Mouse (Mus musculus): ENCODE measurements around the gene Prok1. TPM values are rescaled to one million over a fixed set of nuclear protein-coding genes. Genes with fewer than 3 reads are reported as not detected.

Gene Prok1
- polyA plus RNA-seq, 1 experiment from 2014 or later = not detected

DNA sequence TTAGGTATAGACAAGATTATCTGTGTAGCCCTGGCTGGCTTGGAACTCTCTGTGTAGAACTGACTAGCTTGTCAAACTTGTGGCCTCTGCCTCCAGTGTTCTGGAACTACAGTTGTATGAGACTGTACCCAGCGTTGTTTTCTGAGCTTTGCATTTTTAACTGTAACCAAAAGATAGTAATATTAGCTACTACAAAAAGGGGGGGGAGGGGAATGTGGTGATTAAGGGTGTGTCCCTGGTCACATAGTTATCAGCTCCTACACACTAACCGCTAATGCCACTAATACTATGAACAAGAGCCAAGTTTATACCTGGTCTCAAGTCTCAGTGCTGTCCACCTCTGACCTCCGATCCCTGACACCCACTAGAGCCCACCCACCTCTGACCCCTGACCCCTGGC, 32.9 kb upstream of the Prok1 start:
- ATAC-seq (ENCODE audit: insufficient number of reproducible peaks, insufficient read depth, low FRiP score, low read depth) = no peak
- Histone ChIP-seq H3K4me3 (ENCODE audit: low read depth, low read length) (no peak overlapping the region), H3K36me3 (ENCODE audit: control insufficient read depth, insufficient read depth, low read length) (no peaks in the 10 kb centered on the region), H3K4me1 (ENCODE audit: control insufficient read depth, insufficient read depth, low read length) (no peaks in the 10 kb centered on the region), H3K27ac (ENCODE audit: low read length) (no peak overlapping the region), H3K9me3 (ENCODE audit: control insufficient read depth, low read depth, low read length) (no peaks in the 10 kb centered on the region), H3K27me3 (ENCODE audit: control insufficient read depth, insufficient read depth, low read length) (no peaks in the 10 kb centered on the region), H3K4me2 (replicated peaks; ENCODE audit: low read depth, low read length) (no peak overlapping the region), H3K9ac (replicated peaks; ENCODE audit: low read depth, low read length) (no peak overlapping the region)
- 87% methylated on average over 3 of the region's 3 CpGs for WGBS

DNA sequence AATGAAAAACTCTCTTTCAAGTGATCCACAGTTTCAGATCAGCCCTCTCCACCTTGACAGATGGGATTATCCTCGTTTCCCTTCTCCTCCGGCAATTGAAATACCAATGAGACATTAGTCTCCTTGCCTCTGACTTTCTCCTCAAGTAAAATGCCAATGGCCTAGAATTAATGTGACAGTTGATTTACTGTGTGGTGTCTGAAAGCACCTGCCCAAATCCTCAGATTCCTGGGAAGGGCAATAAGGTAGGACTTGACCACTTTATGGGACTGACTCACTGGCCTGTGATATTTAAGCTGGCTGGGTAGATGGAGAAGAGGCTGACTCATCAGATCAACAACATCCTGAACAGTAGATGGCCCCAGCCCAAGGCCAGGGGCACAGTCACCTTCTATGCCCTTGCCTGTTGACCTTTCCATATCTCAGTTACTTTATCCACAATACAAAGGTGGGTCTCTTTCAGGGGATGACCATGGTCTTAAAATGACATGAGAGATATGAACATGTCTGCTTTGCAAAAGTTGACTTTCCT, 27.4 kb upstream of the Prok1 start:
- Histone ChIP-seq H3K36me3 (ENCODE audit: control insufficient read depth, insufficient read depth, low read length) (no peaks in the 10 kb centered on the region), H3K4me1 (ENCODE audit: control insufficient read depth, insufficient read depth, low read length) (no peaks in the 10 kb centered on the region), H3K9ac (replicated peaks; ENCODE audit: low read depth, low read length) (no peak overlapping the region), H3K4me2 (replicated peaks; ENCODE audit: low read depth, low read length) (no peak overlapping the region), H3K27ac (ENCODE audit: low read length) (no peak overlapping the region), H3K4me3 (ENCODE audit: low read depth, low read length) (no peak overlapping the region), H3K9me3 (ENCODE audit: control insufficient read depth, low read depth, low read length) (no peaks in the 10 kb centered on the region), H3K27me3 (ENCODE audit: control insufficient read depth, insufficient read depth, low read length) (no peaks in the 10 kb centered on the region)
- no peak for ATAC-seq (ENCODE audit: insufficient number of reproducible peaks, insufficient read depth, low FRiP score, low read depth)
- WGBS = 27% methylated on average over 2 of the region's 2 CpGs

DNA sequence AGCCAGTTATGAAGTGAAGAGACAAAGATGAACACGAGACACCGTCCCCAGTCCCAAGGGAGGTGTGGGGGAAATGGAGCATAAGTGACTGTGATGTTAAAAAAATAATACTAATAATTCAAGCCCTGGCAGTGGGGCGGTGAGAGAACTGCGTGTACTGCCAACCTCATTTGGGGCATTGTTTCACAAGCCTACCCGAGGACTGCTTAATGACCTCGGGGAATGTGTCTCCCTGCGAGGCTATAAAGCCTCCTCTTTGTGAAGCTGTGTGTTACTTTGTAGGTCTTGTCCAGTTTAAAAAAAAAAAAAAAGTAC, 22.3 kb upstream of the Prok1 start:
- Histone ChIP-seq H3K4me3 (ENCODE audit: low read depth, low read length) (no peak overlapping the region), H3K4me2 (replicated peaks; ENCODE audit: low read depth, low read length) (no peak overlapping the region), H3K9me3 (ENCODE audit: control insufficient read depth, low read depth, low read length) (no peaks in the 10 kb centered on the region), H3K4me1 (ENCODE audit: control insufficient read depth, insufficient read depth, low read length) (0 out of 2 replicates have a peak, but pooled peaks cover 5% of the 10 kb centered on the region), H3K27me3 (ENCODE audit: control insufficient read depth, insufficient read depth, low read length) (no peaks in the 10 kb centered on the region), H3K36me3 (ENCODE audit: control insufficient read depth, insufficient read depth, low read length) (no peaks in the 10 kb centered on the region), H3K27ac (ENCODE audit: low read length) (peak overlapping the region; percentile 45; the same call in 1 of the 2 replicates), H3K9ac (replicated peaks; ENCODE audit: low read depth, low read length) (no peak overlapping the region)
- ATAC-seq (ENCODE audit: insufficient number of reproducible peaks, insufficient read depth, low FRiP score, low read depth) = no peak
- 54% methylated on average over 7 of the region's 7 CpGs for WGBS

DNA sequence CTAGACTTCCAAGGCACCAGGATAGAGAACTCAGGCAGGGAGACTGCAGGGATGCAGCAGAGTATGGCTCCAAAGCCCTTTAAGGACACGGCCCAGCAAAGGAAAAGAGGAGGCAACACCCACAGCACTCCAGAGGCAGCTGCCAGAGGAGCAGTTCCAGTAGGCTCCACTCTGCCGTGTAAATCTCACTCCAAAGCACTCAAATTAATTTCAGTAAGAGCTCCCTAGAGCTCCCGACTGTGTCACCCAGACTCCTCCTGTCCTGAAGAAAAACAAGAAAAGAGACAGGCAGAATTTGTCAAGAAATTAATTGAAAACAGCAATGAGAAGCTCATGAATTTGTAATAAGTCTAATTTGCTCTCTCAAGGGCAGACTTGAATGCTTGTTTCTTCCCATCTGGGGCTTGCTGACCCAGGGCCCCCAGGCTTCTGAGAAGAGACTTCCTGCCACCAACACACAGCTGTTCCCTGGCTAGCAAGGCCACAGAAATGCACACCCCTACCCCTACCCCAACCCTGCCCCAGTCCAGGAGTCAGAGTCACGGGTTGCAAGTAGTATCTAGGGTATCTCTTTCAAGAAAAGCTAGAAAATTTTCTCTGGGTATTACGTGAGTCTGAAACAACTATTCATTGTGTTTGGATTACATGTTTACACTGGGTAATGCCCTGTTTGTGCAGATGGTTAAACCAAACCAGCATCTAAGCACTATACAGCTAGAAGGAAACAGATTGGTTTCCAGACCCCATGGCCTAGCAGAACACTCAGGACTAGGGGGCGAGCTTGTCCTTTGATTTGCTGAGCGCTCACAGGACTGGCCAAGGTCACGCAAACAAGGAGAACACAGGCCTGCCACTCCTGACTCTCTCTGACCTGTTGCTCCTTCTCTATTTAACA, 21.7 kb upstream of the Prok1 start:
- Histone ChIP-seq H3K27ac (ENCODE audit: low read length) (peak overlapping the region; percentile 45; the same call in 1 of the 2 replicates), H3K27me3 (ENCODE audit: control insufficient read depth, insufficient read depth, low read length) (no peaks in the 10 kb centered on the region), H3K36me3 (ENCODE audit: control insufficient read depth, insufficient read depth, low read length) (no peaks in the 10 kb centered on the region), H3K4me1 (ENCODE audit: control insufficient read depth, insufficient read depth, low read length) (0 out of 2 replicates have a peak, but pooled peaks cover 5% of the 10 kb centered on the region), H3K9me3 (ENCODE audit: control insufficient read depth, low read depth, low read length) (no peaks in the 10 kb centered on the region), H3K9ac (replicated peaks; ENCODE audit: low read depth, low read length) (no peak overlapping the region), H3K4me3 (ENCODE audit: low read depth, low read length) (no peak overlapping the region), H3K4me2 (replicated peaks; ENCODE audit: low read depth, low read length) (no peak overlapping the region)
- 37% methylated on average over 8 of the region's 8 CpGs for WGBS
- ATAC-seq (ENCODE audit: insufficient number of reproducible peaks, insufficient read depth, low FRiP score, low read depth) = 0 out of 2 replicates have a peak, but pooled peaks have one; percentile 42

DNA sequence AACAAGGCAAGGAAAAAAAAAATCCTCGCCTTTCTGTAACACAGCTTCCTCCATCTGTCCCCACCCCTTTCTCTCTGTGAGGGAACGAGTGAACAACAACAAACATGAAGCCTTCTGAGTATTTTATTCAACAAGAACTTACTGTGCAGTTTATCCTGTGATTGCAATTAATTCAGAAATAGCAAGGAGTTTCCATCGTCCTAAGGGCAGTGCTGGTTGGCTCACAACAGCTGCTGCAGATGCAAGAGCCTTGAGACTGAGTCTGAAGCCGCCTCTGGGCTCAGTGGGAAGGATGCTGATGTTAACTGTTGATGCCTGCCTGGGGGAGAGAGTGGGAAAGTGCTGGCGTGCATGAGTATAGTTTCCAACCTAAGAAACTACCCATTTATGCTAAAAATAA, 18.4 kb upstream of the Prok1 start:
- H3K27ac ChIP-seq (ENCODE audit: low read length) = no peak overlapping the region
- H3K4me3 ChIP-seq (ENCODE audit: low read depth, low read length) = no peak overlapping the region
- no peaks in the 10 kb centered on the region for H3K27me3 ChIP-seq (ENCODE audit: control insufficient read depth, insufficient read depth, low read length)
- H3K4me2 ChIP-seq (replicated peaks; ENCODE audit: low read depth, low read length) = no peak overlapping the region
- no peak for ATAC-seq (ENCODE audit: insufficient number of reproducible peaks, insufficient read depth, low FRiP score, low read depth)
- no peak overlapping the region for H3K9ac ChIP-seq (replicated peaks; ENCODE audit: low read depth, low read length)
- H3K9me3 ChIP-seq (ENCODE audit: control insufficient read depth, low read depth, low read length) = no peaks in the 10 kb centered on the region
- 66% methylated on average over 5 of the region's 5 CpGs for WGBS
- H3K4me1 ChIP-seq (ENCODE audit: control insufficient read depth, insufficient read depth, low read length) = 0 out of 2 replicates have a peak, but pooled peaks cover 5% of the 10 kb centered on the region
- H3K36me3 ChIP-seq (ENCODE audit: control insufficient read depth, insufficient read depth, low read length) = no peaks in the 10 kb centered on the region

DNA sequence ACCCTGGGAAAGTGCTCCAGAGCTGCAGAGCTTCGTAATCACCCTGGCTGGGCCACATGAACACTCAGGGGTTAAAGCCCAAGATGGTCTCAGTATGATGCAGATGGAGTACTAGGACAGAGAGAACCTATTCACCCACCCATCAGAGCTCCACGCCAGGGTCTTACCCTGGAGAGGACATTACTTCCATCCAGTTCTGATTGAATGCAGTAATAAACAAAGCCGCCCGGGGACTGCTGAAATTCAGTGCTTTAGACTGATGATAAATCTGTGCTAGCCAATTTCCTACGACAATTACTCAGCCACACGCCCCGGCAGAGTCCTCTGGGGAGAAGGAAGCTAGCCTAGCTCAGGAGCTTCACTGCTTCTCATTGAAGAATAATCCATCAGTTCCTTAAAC, 17.2 kb upstream of the Prok1 start:
- no peak for ATAC-seq (ENCODE audit: insufficient number of reproducible peaks, insufficient read depth, low FRiP score, low read depth)
- Histone ChIP-seq H3K4me1 (ENCODE audit: control insufficient read depth, insufficient read depth, low read length) (0 out of 2 replicates have a peak, but pooled peaks cover 5% of the 10 kb centered on the region), H3K36me3 (ENCODE audit: control insufficient read depth, insufficient read depth, low read length) (no peaks in the 10 kb centered on the region), H3K4me2 (replicated peaks; ENCODE audit: low read depth, low read length) (no peak overlapping the region), H3K27me3 (ENCODE audit: control insufficient read depth, insufficient read depth, low read length) (no peaks in the 10 kb centered on the region), H3K9ac (replicated peaks; ENCODE audit: low read depth, low read length) (no peak overlapping the region), H3K27ac (ENCODE audit: low read length) (no peak overlapping the region), H3K9me3 (ENCODE audit: control insufficient read depth, low read depth, low read length) (no peaks in the 10 kb centered on the region), H3K4me3 (ENCODE audit: low read depth, low read length) (no peak overlapping the region)
- WGBS = 31% methylated on average over 7 of the region's 7 CpGs

DNA sequence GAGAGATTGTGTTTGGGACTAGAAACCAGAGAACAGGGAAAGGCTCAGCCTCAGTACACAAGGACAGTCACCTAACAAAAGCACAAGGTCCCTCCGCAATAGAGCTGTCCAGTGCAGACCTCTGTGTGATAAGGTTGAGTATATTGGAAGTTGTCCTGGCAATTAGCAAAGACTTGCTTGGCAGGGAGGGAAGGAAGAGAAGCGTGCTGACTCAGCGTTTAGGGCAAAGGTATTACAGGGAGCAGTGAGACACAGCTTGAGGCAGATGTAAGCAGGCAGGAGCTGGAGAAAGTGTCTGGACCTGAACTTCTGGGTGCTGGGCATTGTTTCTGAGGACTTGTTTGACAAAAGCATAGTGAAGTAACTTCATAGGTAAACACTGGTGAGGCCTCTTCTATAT, 16.5 kb upstream of the Prok1 start:
- no peaks in the 10 kb centered on the region for H3K9me3 ChIP-seq (ENCODE audit: control insufficient read depth, low read depth, low read length)
- ATAC-seq (ENCODE audit: insufficient number of reproducible peaks, insufficient read depth, low FRiP score, low read depth) = no peak
- H3K4me2 ChIP-seq (replicated peaks; ENCODE audit: low read depth, low read length) = no peak overlapping the region
- H3K27me3 ChIP-seq (ENCODE audit: control insufficient read depth, insufficient read depth, low read length) = no peaks in the 10 kb centered on the region
- H3K36me3 ChIP-seq (ENCODE audit: control insufficient read depth, insufficient read depth, low read length) = no peaks in the 10 kb centered on the region
- no peak overlapping the region for H3K9ac ChIP-seq (replicated peaks; ENCODE audit: low read depth, low read length)
- 75% methylated on average over 3 of the region's 3 CpGs for WGBS
- no peak overlapping the region for H3K4me3 ChIP-seq (ENCODE audit: low read depth, low read length)
- no peaks in the 10 kb centered on the region for H3K4me1 ChIP-seq (ENCODE audit: control insufficient read depth, insufficient read depth, low read length)
- no peak overlapping the region for H3K27ac ChIP-seq (ENCODE audit: low read length)

DNA sequence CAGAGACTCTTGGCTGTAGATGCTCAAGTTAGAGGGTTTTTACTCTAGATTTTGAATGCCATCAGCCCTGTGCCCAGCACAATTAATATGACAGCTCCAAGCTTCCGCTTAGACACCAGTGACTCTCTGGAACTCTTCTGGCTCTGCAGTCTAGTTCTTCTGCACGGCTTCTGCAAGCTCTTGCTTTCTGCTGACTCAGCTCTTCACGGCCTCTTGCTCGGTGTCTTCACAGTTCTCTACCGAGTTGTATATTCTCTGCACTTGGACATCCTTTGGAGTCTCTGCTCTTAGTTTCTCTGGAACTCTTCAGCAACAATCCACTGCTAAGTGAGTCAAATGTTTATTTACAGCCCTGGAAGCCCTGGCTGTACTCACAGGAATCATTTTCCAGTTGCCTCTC, 14.4 kb upstream of the Prok1 start:
- Histone ChIP-seq H3K27me3 (ENCODE audit: control insufficient read depth, insufficient read depth, low read length) (no peaks in the 10 kb centered on the region), H3K4me3 (ENCODE audit: low read depth, low read length) (no peak overlapping the region), H3K4me1 (ENCODE audit: control insufficient read depth, insufficient read depth, low read length) (no peaks in the 10 kb centered on the region), H3K9me3 (ENCODE audit: control insufficient read depth, low read depth, low read length) (no peaks in the 10 kb centered on the region), H3K4me2 (replicated peaks; ENCODE audit: low read depth, low read length) (no peak overlapping the region), H3K27ac (ENCODE audit: low read length) (no peak overlapping the region), H3K9ac (replicated peaks; ENCODE audit: low read depth, low read length) (no peak overlapping the region), H3K36me3 (ENCODE audit: control insufficient read depth, insufficient read depth, low read length) (no peaks in the 10 kb centered on the region)
- 60% methylated on average over 5 of the region's 5 CpGs for WGBS
- ATAC-seq (ENCODE audit: insufficient number of reproducible peaks, insufficient read depth, low FRiP score, low read depth) = no peak

Data from stomach, embryonic 14.5 days (tissue).